16 mouse cellular contexts compared by ENCODE assay signal in the genomic region with DNA sequence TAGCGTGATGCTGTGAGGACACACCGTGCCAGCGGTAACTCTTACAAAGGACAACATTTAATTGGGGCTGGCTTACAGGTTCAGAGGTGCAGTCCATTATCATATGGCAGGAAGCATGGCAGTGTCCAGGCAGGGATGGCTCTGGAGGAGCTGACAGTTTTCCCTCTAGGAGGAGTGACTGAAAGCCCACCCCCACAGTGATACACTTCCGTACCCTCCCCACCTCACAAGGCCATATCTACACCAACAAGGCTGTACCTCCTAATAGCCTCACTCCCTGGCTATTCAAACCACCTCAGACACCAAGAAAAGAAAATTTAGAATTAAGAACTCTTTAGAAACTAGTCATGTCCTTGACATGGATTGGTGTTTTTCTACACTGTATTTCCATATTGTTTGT.
"Had no signal": no experiment of that assay in that cellular context is flagged by ENCODE, and none has a peak within 500 bp of the region (broad histone marks: within the 10 kb centered on the region; RNA-seq: fewer than 3 reads in every experiment).

No protein-coding gene starts in this region.

- H3K4me3 ChIP-seq: liver, embryonic 12.5 days; midbrain, embryonic 10.5 days; myocyte had no signal

- DNase-seq: lung, adult 18-20 months; lung, embryonic 14.5 days; lung, postnatal 10 days; lung, postnatal 4 days; retina, postnatal 1 day; right cerebral cortex, adult 18-20 months; right cerebral cortex, postnatal 25 days; right cerebral cortex, postnatal 4 days; spleen, adult 18-20 months; thymus, adult 18-20 months; thymus, postnatal 14 days; thymus, postnatal 36 days had no signal

- H3K27ac ChIP-seq: liver, embryonic 12.5 days; liver, embryonic 14.5 days; midbrain, embryonic 10.5 days had no signal

- ATAC-seq: liver, embryonic 12.5 days had no signal

- H3K9me3 ChIP-seq: liver, embryonic 12.5 days; midbrain, embryonic 10.5 days had no signal

- H3K4me2 ChIP-seq: liver, embryonic 12.5 days; lung, embryonic 14.5 days had no signal

- H3K27me3 ChIP-seq: liver, embryonic 12.5 days had no signal

- H3K36me3 ChIP-seq: liver, embryonic 12.5 days; midbrain, embryonic 10.5 days had no signal

- H3K4me1 ChIP-seq: liver, embryonic 12.5 days; midbrain, embryonic 10.5 days had no signal

- H3K9ac ChIP-seq: liver, embryonic 12.5 days; liver, embryonic 14.5 days; lung, embryonic 14.5 days had no signal
